Mouse (Mus musculus) liver, postnatal 0 days (tissue): ENCODE measurements at regions not wholly inside any gene's neighbourhood (a gene's known extent, or its start where the extent isn't known, plus 50 kb on each side); places are given as distances from the start of the nearest gene placed in this dataset.

Experiments used
- ATAC-seq: fragments of 200-750 bp; cut with Nextera tagmentation; 2 replicates; pipeline ENCODE4 v1.8.0; 2017; ENCODE audit warnings: mild to moderate bottlenecking, moderate library complexity
- DNase-seq: peaks from one replicate; pipeline ENCODE4 v3.0.0-alpha.2; 2016
- H3K27ac ChIP-seq: fragments of 300-500 bp; sonication (generic); 2 replicates; pipeline ENCODE4 v1.5.1; 2014; ENCODE audit warnings: antibody characterized with exemption, moderate library complexity, mild to moderate bottlenecking, low read depth
- H3K27me3 ChIP-seq: fragments of 300-500 bp; sonication (generic); 2 replicates; pipeline ENCODE4 v1.6.1; 2014; ENCODE audit warnings: low read length, control low read depth, mixed read lengths; ENCODE audit not compliant: insufficient read depth
- H3K36me3 ChIP-seq: fragments of 300-500 bp; sonication (generic); replicated peaks from 2 replicates; pipeline ENCODE4 v1.6.1; 2014; ENCODE audit warnings: mild to moderate bottlenecking, control low read depth, low read length, moderate library complexity, mixed read lengths; ENCODE audit not compliant: insufficient read depth
- H3K4me1 ChIP-seq: fragments of 300-500 bp; sonication (generic); 2 replicates; pipeline ENCODE4 v1.6.1; 2014; ENCODE audit warnings: antibody characterized with exemption, mild to moderate bottlenecking, control low read depth; ENCODE audit not compliant: insufficient read depth
- H3K4me2 ChIP-seq: fragments of 300-500 bp; sonication (generic); 2 replicates; pipeline ENCODE4 v1.6.1; 2014; ENCODE audit warnings: low read depth, mild to moderate bottlenecking, low read length, moderate library complexity, mixed read lengths
- H3K4me3 ChIP-seq: fragments of 300-500 bp; sonication (generic); 2 replicates; pipeline ENCODE4 v1.5.1; 2014; ENCODE audit warnings: low read depth, low read length
- H3K9ac ChIP-seq: fragments of 300-500 bp; sonication (generic); replicated peaks from 2 replicates; pipeline ENCODE4 v1.6.1; 2014; ENCODE audit warnings: mild to moderate bottlenecking, moderate library complexity
- H3K9me3 ChIP-seq: fragments of 300-500 bp; sonication (generic); 2 replicates; pipeline ENCODE4 v1.6.1; 2016; ENCODE audit warnings: mild to moderate bottlenecking, control low read depth, low read length, mixed read lengths
- CTCF ChIP-seq: sonication (generic); IDR thresholded peaks from 2 replicates; pipeline ENCODE4 v1.5.1; 2016; ENCODE audit warnings: antibody characterized with exemption, low read depth
- EP300 ChIP-seq: IDR thresholded peaks from 2 replicates; pipeline ENCODE4 v1.6.1; 2016; ENCODE audit warnings: antibody characterized with exemption, low read depth, mild to moderate bottlenecking
- WGBS: fragments of 180-500 bp; shearing (Covaris S2); extraction: QIAGEN DNeasy Blood & Tissue Kit; methylation state at CpG from one replicate; pipeline ENCODE4 v1.1.7; 2014; ENCODE audit not compliant: insufficient replicate concordance; 5-methylcytosine and 5-hydroxymethylcytosine counted together

DNA sequence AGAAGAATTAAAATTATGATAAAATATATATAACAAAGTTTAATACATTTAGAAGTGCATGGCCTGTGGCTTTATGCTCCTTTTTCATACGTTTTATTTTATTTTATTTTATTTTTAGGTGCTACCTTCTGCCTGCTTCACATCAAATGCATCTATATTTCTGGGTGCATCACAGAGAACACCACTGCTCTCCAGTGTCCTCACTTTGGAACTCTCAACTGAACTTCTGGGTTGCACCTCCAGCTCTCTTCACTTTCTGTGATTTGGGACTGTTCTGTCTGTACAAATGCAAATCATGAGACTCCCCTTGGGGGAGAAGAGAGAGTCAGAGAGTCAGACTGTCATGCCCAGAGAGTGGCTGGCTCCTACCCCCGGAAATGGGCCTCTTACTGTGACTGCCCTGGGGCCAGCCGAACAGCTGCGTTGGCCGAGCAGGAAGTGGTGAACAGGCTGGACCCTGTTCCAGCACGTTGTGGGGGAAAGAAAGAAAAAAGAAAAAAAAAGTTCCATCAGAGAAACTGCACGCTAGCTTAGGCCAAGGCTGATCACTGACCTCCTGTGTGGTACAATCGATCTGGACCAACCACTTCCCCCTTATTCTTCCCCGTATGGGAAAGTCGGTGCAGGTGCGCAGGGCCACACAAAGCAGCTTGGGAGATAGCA is 111.9 kb upstream of the Id2 start:
- H3K4me1 ChIP-seq: peaks cover 21% of the 10 kb centered on the region
- no peaks in the 10 kb centered on the region for H3K36me3 ChIP-seq
- H3K9me3 ChIP-seq: 0 out of 2 replicates have a peak, but pooled peaks cover 2% of the 10 kb centered on the region
- 16% methylated on average over 11 of the region's 11 CpGs for WGBS
- ATAC-seq (peak; percentile 79), DNase-seq (peak; percentile 56)
- H3K9ac ChIP-seq: 0 out of 2 replicates have a peak overlapping the region, but pooled peaks have one; percentile 21
- H3K4me3 ChIP-seq: no peak overlapping the region
- H3K27me3 ChIP-seq: no peaks in the 10 kb centered on the region
- TF ChIP-seq CTCF: no peak
- no peak for TF ChIP-seq EP300
- peak overlapping the region; percentile 85 for H3K27ac ChIP-seq
- no peak overlapping the region for H3K4me2 ChIP-seq

DNA sequence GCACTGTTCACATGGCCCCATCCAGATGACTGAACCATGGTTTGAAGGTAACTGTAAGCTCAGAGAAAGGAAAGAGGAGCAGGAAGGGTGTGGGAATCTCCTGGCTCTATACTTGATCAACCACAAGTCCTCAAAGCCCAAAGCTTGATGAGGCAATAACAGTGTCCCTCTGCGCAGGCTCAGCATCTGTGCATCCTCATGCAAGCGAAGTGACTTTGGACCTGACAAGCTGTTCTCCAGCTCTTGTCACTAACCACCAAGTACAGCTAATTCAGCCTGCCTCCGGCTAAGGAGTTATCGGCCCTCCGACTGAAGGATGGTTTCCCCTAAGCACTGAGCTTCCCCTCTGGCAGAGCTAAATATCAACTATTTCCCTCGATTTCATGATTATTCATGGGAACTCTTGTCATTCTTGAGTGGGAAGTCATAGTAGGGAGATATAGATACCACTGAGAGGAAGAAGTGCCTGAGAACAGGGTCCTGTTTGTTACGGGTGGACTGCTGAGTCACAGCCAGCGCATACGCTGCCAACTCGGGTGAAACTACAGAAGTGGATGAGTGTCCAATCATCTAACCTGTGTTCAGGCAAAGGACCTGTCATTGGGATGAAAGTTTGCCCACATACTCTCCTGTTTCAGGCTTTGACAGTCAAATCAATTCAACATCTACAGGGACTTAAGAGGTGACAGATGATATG is 106.6 kb upstream of the Id2 start:
- Histone ChIP-seq H3K4me3 (no peak overlapping the region), H3K27me3 (no peaks in the 10 kb centered on the region), H3K4me1 (peaks cover 9% of the 10 kb centered on the region), H3K9me3 (no peaks in the 10 kb centered on the region), H3K36me3 (no peaks in the 10 kb centered on the region), H3K9ac (no peak overlapping the region), H3K4me2 (no peak overlapping the region), H3K27ac (no peak overlapping the region)
- ATAC-seq (no peak), DNase-seq (no peak)
- WGBS: 49% methylated on average over 10 of the region's 10 CpGs
- TF ChIP-seq CTCF: no peak
- no peak for TF ChIP-seq EP300

DNA sequence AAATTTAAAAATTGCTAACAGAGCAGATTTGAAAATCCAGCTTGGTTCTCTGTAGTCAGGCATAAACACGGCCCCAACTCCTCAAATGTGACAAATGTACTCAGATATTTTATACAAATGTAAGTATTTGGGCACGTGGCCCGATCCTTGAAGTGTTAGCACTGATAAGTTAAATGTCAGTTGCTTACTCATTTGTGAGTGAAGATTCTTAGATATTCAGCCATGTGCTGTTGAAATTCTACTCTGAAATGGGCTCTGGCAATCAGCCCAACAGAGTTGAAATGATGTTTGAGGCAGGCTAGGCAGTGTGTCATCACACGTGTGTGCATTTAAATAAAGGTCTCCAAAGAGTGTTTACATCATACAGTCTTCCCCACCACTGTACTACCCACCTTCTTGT is 103.2 kb upstream of the Id2 start:
- H3K9ac ChIP-seq: no peak overlapping the region
- H3K4me2 ChIP-seq: no peak overlapping the region
- TF ChIP-seq CTCF: no peak
- no peak for TF ChIP-seq EP300
- H3K27me3 ChIP-seq: no peaks in the 10 kb centered on the region
- DNase-seq (no peak), ATAC-seq (no peak)
- peaks cover 4% of the 10 kb centered on the region for H3K4me1 ChIP-seq
- H3K27ac ChIP-seq: no peak overlapping the region
- H3K36me3 ChIP-seq: no peaks in the 10 kb centered on the region
- no peak overlapping the region for H3K4me3 ChIP-seq
- WGBS: 61% methylated on average over 4 of the region's 4 CpGs
- no peaks in the 10 kb centered on the region for H3K9me3 ChIP-seq

DNA sequence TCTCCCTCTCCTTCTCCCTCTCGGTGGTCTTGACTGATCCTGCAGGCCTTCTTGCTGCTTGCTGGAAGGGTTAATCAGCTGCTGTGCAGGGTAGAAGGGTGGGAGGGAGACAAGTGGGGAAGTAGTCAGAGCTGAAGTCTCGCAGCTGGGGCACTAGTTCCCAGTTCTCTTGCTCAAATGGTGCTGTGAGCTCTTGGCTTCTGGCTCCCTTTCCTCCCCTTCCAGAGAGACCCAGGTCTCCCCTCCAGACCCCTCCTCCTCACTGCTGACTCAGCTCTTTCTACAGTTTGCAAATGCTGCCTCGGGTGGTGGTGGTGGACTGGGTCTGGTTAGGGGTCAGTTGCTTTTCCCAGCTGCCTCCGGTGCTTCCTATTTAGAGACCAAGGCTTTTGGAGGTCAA is 100.8 kb upstream of the Id2 start:
- TF ChIP-seq CTCF (no peak), EP300 (no peak)
- H3K27me3 ChIP-seq: no peaks in the 10 kb centered on the region
- no peak for DNase-seq

DNA sequence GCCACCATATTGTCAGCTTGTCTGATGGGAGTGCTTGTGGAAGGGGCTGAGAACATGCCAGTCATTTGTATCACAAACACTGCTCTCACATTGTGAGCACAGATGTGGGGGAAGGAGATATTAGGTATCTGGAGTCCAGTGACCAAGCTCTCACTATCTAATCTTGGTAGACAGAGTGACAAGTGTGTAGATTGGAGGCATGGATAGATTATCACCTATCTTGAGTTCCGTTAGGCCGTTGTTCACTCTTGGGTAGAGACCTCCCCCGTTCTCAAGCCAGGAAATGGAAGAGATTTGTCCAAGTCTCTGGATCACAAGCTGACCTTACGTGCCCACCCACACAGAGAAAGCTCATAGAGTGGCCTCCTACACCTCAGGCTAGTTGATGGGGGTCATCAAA is 99.1 kb upstream of the Id2 start:
- Histone ChIP-seq H3K36me3 (no peaks in the 10 kb centered on the region), H3K4me2 (no peak overlapping the region), H3K4me3 (no peak overlapping the region), H3K4me1 (peaks cover 9% of the 10 kb centered on the region), H3K27ac (no peak overlapping the region), H3K9ac (no peak overlapping the region), H3K27me3 (no peaks in the 10 kb centered on the region), H3K9me3 (no peaks in the 10 kb centered on the region)
- WGBS: 48% methylated on average over 4 of the region's 4 CpGs
- no peak for DNase-seq
- ATAC-seq: no peak
- TF ChIP-seq CTCF (no peak), EP300 (no peak)

More for the DNA sequence above, 100.8 kb upstream of the Id2 start:
- H3K4me2 ChIP-seq: no peak overlapping the region
- H3K27ac ChIP-seq: no peak overlapping the region
- WGBS: 38% methylated on average over 4 of the region's 4 CpGs
- no peak for ATAC-seq
- H3K4me1 ChIP-seq: peaks cover 4% of the 10 kb centered on the region; the same call in 1 of the 2 replicates
- H3K9me3 ChIP-seq: no peaks in the 10 kb centered on the region
- H3K36me3 ChIP-seq: no peaks in the 10 kb centered on the region
- H3K9ac ChIP-seq: no peak overlapping the region
- no peak overlapping the region for H3K4me3 ChIP-seq

DNA sequence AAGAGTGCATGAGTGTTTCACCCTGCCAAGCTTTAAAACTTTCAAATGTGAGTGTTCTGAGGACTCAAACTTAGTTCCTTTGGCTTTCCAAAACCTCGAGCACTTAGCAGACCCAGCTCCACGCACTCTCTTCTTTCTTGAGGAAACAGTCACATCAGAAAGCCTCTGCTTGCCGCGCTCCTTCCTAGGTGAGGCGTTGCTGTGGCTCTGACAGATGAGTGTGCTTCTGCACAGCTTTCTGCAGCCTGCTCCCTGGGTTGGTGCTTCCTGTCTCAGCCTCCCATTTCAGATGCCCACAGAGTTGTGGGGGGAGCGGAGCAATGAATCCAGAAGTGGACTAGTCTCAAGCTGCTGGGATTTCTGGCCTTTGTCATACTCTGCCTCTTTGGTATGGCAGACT is 95.3 kb upstream of the Id2 start:
- no peak overlapping the region for H3K4me3 ChIP-seq
- H3K27ac ChIP-seq: no peak overlapping the region
- H3K9me3 ChIP-seq: peaks cover 3% of the 10 kb centered on the region; the same call in 1 of the 2 replicates
- no peaks in the 10 kb centered on the region for H3K36me3 ChIP-seq
- H3K9ac ChIP-seq: no peak overlapping the region
- H3K4me1 ChIP-seq: peaks cover 23% of the 10 kb centered on the region
- no peaks in the 10 kb centered on the region for H3K27me3 ChIP-seq
- whole genome bisulfite sequencing: 77% methylated on average over 6 of the region's 6 CpGs
- no peak overlapping the region for H3K4me2 ChIP-seq
- DNase-seq (no peak), ATAC-seq (no peak)
- TF ChIP-seq EP300: no peak
